Mouse (Mus musculus) kidney, postnatal 0 days (tissue): ENCODE measurements at regions not wholly inside any gene's neighbourhood (a gene's known extent, or its start where the extent isn't known, plus 50 kb on each side); places are given as distances from the start of the nearest gene placed in this dataset.

Experiments used
- ATAC-seq: fragments of 200-750 bp; cut with Nextera tagmentation; replicated peaks from 2 replicates; pipeline ENCODE4 v1.8.0; 2017; ENCODE audit warnings: low read depth, moderate number of reproducible peaks, moderate TSS enrichment, moderate library complexity; ENCODE audit not compliant: low FRiP score
- DNase-seq: peaks from one replicate; pipeline ENCODE4 v3.0.0-alpha.2; 2016; ENCODE audit warnings: low spot score
- H3K27ac ChIP-seq: fragments of 300-500 bp; sonication (generic); 2 replicates; pipeline ENCODE4 v1.5.1; 2014; ENCODE audit warnings: mild to moderate bottlenecking
- H3K27me3 ChIP-seq: fragments of 300-500 bp; sonication (generic); 2 replicates; pipeline ENCODE4 v1.6.1; 2014; ENCODE audit warnings: low read length, mixed read lengths; ENCODE audit not compliant: insufficient read depth
- H3K36me3 ChIP-seq: fragments of 300-500 bp; sonication (generic); 2 replicates; pipeline ENCODE4 v1.6.1; 2014; ENCODE audit warnings: low read length, mixed read lengths; ENCODE audit not compliant: insufficient read depth
- H3K4me1 ChIP-seq: fragments of 300-500 bp; sonication (generic); replicated peaks from 2 replicates; pipeline ENCODE4 v1.6.1; 2014; ENCODE audit warnings: antibody characterized with exemption, low read length, mixed read lengths; ENCODE audit not compliant: insufficient read depth
- H3K4me2 ChIP-seq: fragments of 300-500 bp; sonication (generic); 2 replicates; pipeline ENCODE4 v1.6.1; 2014; ENCODE audit warnings: mild to moderate bottlenecking, low read length, moderate library complexity, mixed read lengths
- H3K4me3 ChIP-seq: fragments of 300-500 bp; sonication (generic); replicated peaks from 2 replicates; pipeline ENCODE4 v1.5.1; 2014; ENCODE audit warnings: low read depth, low read length
- H3K9ac ChIP-seq: fragments of 300-500 bp; sonication (generic); 2 replicates; pipeline ENCODE4 v1.6.1; 2014; ENCODE audit warnings: low read depth, low read length
- H3K9me3 ChIP-seq: fragments of 300-500 bp; sonication (generic); replicated peaks from 2 replicates; pipeline ENCODE4 v1.6.1; 2016; ENCODE audit warnings: low read length, inconsistent platforms, mixed read lengths
- CTCF ChIP-seq: IDR thresholded peaks from 2 replicates; pipeline ENCODE4 v1.5.1; 2016; ENCODE audit warnings: antibody characterized with exemption, low read depth, mild to moderate bottlenecking, moderate library complexity
- WGBS: fragments of 180-500 bp; shearing (Covaris S2); extraction: QIAGEN DNeasy Blood & Tissue Kit; methylation state at CpG from one replicate; pipeline ENCODE4 v1.1.7; 2014; 5-methylcytosine and 5-hydroxymethylcytosine counted together

- Histone ChIP-seq H3K9me3 (no peaks in the 10 kb centered on the region), H3K4me3 (no peak overlapping the region), H3K9ac (no peak overlapping the region), H3K4me1 (no peaks in the 10 kb centered on the region), H3K27me3 (no peaks in the 10 kb centered on the region), H3K4me2 (no peak overlapping the region), H3K36me3 (no peaks in the 10 kb centered on the region), H3K27ac (no peak overlapping the region)
- no peak for TF ChIP-seq CTCF
- DNase-seq (no peak), ATAC-seq (no peak)
- 49% methylated on average over 5 of the region's 5 CpGs for WGBS
Observed at GRCm38 (mm10) chr1:185067661-185068060, 68.3 kb upstream of the Mark1 start.

GRCm38 (mm10) chr1:185065056-185065455 lies 65.7 kb upstream of the Mark1 start:
- Histone ChIP-seq H3K27ac (no peak overlapping the region), H3K4me3 (no peak overlapping the region), H3K27me3 (no peaks in the 10 kb centered on the region), H3K4me1 (no peaks in the 10 kb centered on the region), H3K36me3 (no peaks in the 10 kb centered on the region), H3K9ac (no peak overlapping the region), H3K4me2 (no peak overlapping the region), H3K9me3 (no peaks in the 10 kb centered on the region)
- no peak for ATAC-seq
- 37% methylated on average over 3 of the region's 3 CpGs for whole genome bisulfite sequencing
- no peak for TF ChIP-seq CTCF
- DNase-seq = peak; percentile 24

DNA sequence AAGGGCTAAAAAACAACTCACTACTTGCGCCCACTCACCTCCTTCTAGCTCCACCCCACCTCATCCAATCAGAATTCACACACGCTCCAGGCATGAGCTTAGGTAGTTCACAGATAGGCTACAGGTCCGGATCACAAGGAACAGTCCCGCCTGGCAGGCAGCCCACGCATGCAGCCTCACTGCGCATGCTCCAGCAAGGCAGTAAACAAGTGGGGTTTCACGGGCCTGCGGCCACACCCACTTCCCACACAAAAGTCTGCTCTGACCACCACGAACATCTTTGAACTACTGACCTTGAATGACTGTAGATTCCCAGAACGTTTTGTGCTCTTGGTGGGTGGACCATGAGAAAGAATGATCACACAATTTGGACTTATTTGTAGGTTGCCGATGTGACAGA lies 62.7 kb upstream of the Mark1 start:
- Histone ChIP-seq H3K9me3 (no peaks in the 10 kb centered on the region), H3K4me3 (no peak overlapping the region), H3K4me2 (no peak overlapping the region), H3K9ac (no peak overlapping the region), H3K4me1 (no peaks in the 10 kb centered on the region), H3K27me3 (no peaks in the 10 kb centered on the region), H3K27ac (no peak overlapping the region), H3K36me3 (no peaks in the 10 kb centered on the region)
- WGBS = 72% methylated on average over 11 of the region's 11 CpGs
- no peak for DNase-seq
- no peak for ATAC-seq
- no peak for TF ChIP-seq CTCF

GRCm38 (mm10) chr1:185057443-185057842 lies 58.1 kb upstream of the Mark1 start:
- ATAC-seq (no peak), DNase-seq (peak; percentile 7)

DNA sequence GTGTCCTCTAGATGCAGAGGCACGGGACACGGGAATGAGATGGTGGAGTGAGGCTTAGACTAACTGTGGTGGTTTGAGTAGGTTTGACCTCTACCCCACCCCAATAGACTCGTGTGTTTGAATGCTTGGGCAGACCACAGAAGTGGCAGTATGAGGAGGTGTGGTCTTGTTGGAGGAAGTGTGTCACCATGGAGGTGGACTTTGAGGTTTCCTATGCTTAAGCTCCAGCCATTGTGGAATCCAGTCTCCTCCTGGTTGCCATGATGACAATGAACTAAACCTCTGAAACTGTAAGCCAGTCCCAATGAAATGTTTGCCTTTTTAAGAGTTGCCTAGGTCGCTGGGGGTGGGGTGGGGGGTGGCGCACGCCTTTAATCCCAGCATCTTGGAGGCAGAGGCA lies 53.3 kb upstream of the Mark1 start:
- Histone ChIP-seq H3K27me3 (no peaks in the 10 kb centered on the region), H3K4me1 (no peaks in the 10 kb centered on the region), H3K9me3 (no peaks in the 10 kb centered on the region), H3K27ac (no peak overlapping the region), H3K9ac (no peak overlapping the region), H3K4me2 (no peak overlapping the region), H3K4me3 (no peak overlapping the region), H3K36me3 (no peaks in the 10 kb centered on the region)
- ATAC-seq (no peak), DNase-seq (no peak)
- 78% methylated on average over 6 of the region's 6 CpGs for WGBS
- TF ChIP-seq CTCF = no peak

More at GRCm38 (mm10) chr1:185057443-185057842, 58.1 kb upstream of the Mark1 start:
- no peaks in the 10 kb centered on the region for H3K4me1 ChIP-seq
- H3K4me2 ChIP-seq = peak overlapping the region; percentile 29; the same call in 1 of the 2 replicates
- 67% methylated on average over 15 of the region's 15 CpGs for WGBS
- H3K9ac ChIP-seq = no peak overlapping the region
- no peak overlapping the region for H3K4me3 ChIP-seq
- no peak overlapping the region; the same call in 1 of the 2 replicates for H3K27ac ChIP-seq
- H3K27me3 ChIP-seq = no peaks in the 10 kb centered on the region
- H3K9me3 ChIP-seq = no peaks in the 10 kb centered on the region
- TF ChIP-seq CTCF = no peak
- H3K36me3 ChIP-seq = no peaks in the 10 kb centered on the region

- Histone ChIP-seq H3K36me3 (no peaks in the 10 kb centered on the region), H3K9ac (no peak overlapping the region), H3K4me2 (no peak overlapping the region), H3K9me3 (no peaks in the 10 kb centered on the region), H3K27ac (no peak overlapping the region), H3K4me1 (no peaks in the 10 kb centered on the region), H3K4me3 (no peak overlapping the region), H3K27me3 (no peaks in the 10 kb centered on the region)
- DNase-seq (no peak), ATAC-seq (no peak)
- no peak for TF ChIP-seq CTCF
- 83% methylated on average over 2 of the region's 2 CpGs for WGBS
Observed at GRCm38 (mm10) chr1:185049980-185050379, 50.6 kb upstream of the Mark1 start.
